Mouse (Mus musculus): ENCODE measurements at regions not wholly inside any gene's neighbourhood (a gene's known extent, or its start where the extent isn't known, plus 50 kb on each side); places are given as distances from the start of the nearest gene placed in this dataset.

DNA sequence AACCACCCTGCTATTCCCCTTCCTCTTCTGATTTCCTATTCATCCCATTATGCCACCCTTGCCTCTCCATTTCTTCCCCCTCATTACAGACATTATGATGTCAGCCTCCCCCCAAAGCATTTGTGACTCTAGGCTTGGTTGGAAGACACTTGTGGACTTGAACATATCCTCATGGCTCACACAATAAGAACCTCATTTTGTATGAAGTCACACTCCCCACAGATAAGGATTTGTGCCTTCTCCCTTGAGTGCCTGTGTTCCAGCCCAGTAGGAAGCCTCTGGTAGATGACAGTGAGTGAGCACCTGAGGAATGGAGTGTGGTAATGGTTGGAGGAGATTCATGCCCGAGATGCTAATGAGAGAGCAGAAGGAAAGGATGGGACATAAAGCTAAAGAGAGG is 313.9 kb upstream of the Trib2 start:
- no peaks in the 10 kb centered on the region for H3K36me3 ChIP-seq (ENCODE audit: control insufficient read depth, insufficient read depth, low read length)
- no peak overlapping the region for H3K9ac ChIP-seq (ENCODE audit: low read length)
- WGBS: 73% methylated on average over 1 of the region's 1 CpGs

DNA sequence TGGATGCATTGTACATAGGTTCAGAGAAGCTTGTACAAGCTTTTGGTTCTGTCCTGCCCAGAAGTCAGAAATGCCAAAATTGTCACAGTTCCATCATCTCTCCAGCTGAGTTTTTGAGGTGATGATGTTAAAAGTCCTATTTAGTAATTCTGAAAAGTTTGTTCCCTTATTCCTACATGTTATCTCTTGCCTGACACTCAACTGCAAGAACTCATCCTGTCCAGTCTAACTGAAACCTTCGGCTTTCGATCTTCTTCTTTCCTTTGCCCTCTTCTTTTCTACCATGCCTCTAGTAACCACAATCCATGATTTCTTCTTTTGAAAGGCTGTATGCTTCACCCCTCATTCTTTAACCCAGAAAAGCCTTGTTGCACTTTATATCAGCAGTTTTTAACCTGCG is 313.2 kb upstream of the Trib2 start:
- Histone ChIP-seq H3K36me3 (ENCODE audit: control insufficient read depth, insufficient read depth, low read length) (no peaks in the 10 kb centered on the region), H3K9ac (ENCODE audit: low read length) (no peak overlapping the region), H3K4me1 (replicated peaks; ENCODE audit: control insufficient read depth, insufficient read depth, low read length) (no peaks in the 10 kb centered on the region), H3K4me2 (ENCODE audit: low read length) (no peak overlapping the region), H3K9me3 (ENCODE audit: control insufficient read depth, low read length) (no peaks in the 10 kb centered on the region), H3K27me3 (replicated peaks; ENCODE audit: control insufficient read depth, insufficient read depth, low read length) (no peaks in the 10 kb centered on the region), H3K4me3 (ENCODE audit: low read depth, low read length) (no peak overlapping the region), H3K27ac (ENCODE audit: low read depth) (no peak overlapping the region)
- no peak for ATAC-seq (replicated peaks; ENCODE audit: low FRiP score, low TSS enrichment, low read depth)
- no peak for DNase-seq (ENCODE audit: low spot score)
- 92% methylated on average over 3 of the region's 3 CpGs for WGBS

More for the DNA sequence above, 313.9 kb upstream of the Trib2 start:
- Histone ChIP-seq H3K27ac (ENCODE audit: low read depth) (no peak overlapping the region), H3K9me3 (ENCODE audit: control insufficient read depth, low read length) (no peaks in the 10 kb centered on the region), H3K4me3 (ENCODE audit: low read depth, low read length) (no peak overlapping the region), H3K4me1 (replicated peaks; ENCODE audit: control insufficient read depth, insufficient read depth, low read length) (no peaks in the 10 kb centered on the region), H3K4me2 (ENCODE audit: low read length) (no peak overlapping the region), H3K27me3 (replicated peaks; ENCODE audit: control insufficient read depth, insufficient read depth, low read length) (no peaks in the 10 kb centered on the region)
- DNase-seq (ENCODE audit: low spot score): no peak
- no peak for ATAC-seq (replicated peaks; ENCODE audit: low FRiP score, low TSS enrichment, low read depth)

DNA sequence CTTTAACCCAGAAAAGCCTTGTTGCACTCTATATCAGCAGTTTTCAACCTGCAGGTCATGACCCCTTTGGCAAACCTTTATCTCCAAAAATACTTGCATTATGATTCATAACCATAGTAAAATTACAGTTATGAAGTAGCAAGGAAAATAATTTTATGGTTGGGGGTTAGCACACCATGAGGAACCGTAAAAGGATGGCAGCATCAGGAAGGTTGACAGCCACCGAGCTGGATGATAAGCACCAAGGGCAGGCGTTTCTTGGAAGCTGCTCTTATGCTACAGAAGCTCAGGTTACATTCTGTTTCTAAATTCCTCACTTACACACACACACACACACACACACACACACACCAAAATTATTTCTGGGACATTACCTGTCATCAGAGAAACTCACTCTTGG is 312.5 kb upstream of the Trib2 start:
- 79% methylated on average over 3 of the region's 3 CpGs for WGBS
- Histone ChIP-seq H3K27ac (ENCODE audit: low read depth) (no peak overlapping the region), H3K27me3 (replicated peaks; ENCODE audit: control insufficient read depth, insufficient read depth, low read length) (no peaks in the 10 kb centered on the region), H3K4me2 (ENCODE audit: low read length) (no peak overlapping the region), H3K9me3 (ENCODE audit: control insufficient read depth, low read length) (no peaks in the 10 kb centered on the region), H3K9ac (ENCODE audit: low read length) (no peak overlapping the region), H3K36me3 (ENCODE audit: control insufficient read depth, insufficient read depth, low read length) (no peaks in the 10 kb centered on the region), H3K4me1 (replicated peaks; ENCODE audit: control insufficient read depth, insufficient read depth, low read length) (no peaks in the 10 kb centered on the region), H3K4me3 (ENCODE audit: low read depth, low read length) (no peak overlapping the region)
- no peak for DNase-seq (ENCODE audit: low spot score)
- ATAC-seq (replicated peaks; ENCODE audit: low FRiP score, low TSS enrichment, low read depth): no peak

DNA sequence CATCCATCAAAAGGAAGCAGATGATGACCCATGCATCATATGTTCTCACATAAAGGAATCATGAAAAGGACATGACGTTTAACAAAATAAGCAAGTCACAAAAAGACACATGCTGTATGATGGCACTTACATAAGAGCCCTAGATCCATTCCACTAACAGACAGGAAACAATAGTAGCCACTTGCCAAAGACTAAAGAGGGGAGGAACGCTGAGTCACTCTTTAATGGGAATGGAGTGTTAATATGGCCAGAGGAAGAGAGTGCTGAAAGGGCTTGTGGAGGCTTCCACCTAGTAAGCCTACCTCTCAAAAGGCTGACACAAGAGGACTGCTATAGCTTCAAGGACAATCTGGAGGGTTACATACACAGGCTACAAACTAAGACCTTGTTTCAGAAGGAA is 308.2 kb upstream of the Trib2 start:
- no peak overlapping the region for H3K27ac ChIP-seq (ENCODE audit: low read depth)
- no peaks in the 10 kb centered on the region for H3K27me3 ChIP-seq (replicated peaks; ENCODE audit: control insufficient read depth, insufficient read depth, low read length)
- H3K9ac ChIP-seq (ENCODE audit: low read length): no peak overlapping the region
- H3K36me3 ChIP-seq (ENCODE audit: control insufficient read depth, insufficient read depth, low read length): no peaks in the 10 kb centered on the region
- ATAC-seq (replicated peaks; ENCODE audit: low FRiP score, low TSS enrichment, low read depth): no peak
- no peak overlapping the region for H3K4me3 ChIP-seq (ENCODE audit: low read depth, low read length)
- no peak for DNase-seq (ENCODE audit: low spot score)
- no peaks in the 10 kb centered on the region for H3K9me3 ChIP-seq (ENCODE audit: control insufficient read depth, low read length)
- H3K4me2 ChIP-seq (ENCODE audit: low read length): no peak overlapping the region
- WGBS: 89% methylated on average over 2 of the region's 2 CpGs
- no peaks in the 10 kb centered on the region for H3K4me1 ChIP-seq (replicated peaks; ENCODE audit: control insufficient read depth, insufficient read depth, low read length)

DNA sequence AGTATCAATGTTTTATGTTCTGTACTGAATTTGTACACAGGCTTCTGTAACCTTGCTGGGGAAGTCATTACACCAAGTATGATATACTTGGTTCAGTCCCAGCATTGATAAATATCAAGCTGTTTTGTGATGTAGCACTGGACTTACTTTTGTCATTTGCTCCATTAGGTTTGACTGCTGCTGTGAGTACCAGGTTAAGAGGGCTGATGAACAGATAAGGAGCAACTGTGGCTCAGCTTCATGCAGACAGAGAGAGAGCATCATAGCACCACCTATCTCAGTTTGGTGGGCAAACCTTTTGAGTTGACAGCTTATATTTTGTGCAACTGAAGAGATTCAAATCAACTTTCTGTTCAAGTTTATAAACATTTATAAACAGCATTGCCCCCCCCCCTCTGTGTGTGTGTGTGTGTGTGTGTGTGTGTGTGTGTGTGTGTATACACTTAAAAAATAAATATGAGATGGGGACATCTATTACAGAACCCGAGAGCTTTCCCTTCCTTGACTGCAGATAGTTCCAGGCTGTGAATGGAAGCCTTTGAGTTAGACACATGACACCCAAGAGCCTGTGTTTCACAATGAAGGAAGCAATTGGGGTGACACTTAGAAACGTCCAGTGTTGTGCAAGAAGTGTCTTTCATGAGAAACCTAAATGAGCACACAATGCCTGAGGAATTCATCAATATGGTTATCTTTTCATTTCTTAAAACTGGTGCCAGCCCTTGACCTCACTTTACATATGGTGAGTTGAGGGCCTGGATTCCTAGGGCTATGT is 305.8 kb upstream of the Trib2 start:
- no peak overlapping the region for H3K4me2 ChIP-seq (ENCODE audit: low read length)
- no peak overlapping the region for H3K4me3 ChIP-seq (ENCODE audit: low read depth, low read length)
- WGBS: 64% methylated on average over 2 of the region's 2 CpGs
- DNase-seq (ENCODE audit: low spot score): no peak
- no peak for ATAC-seq (replicated peaks; ENCODE audit: low FRiP score, low TSS enrichment, low read depth)
- H3K27ac ChIP-seq (ENCODE audit: low read depth): no peak overlapping the region
- no peak overlapping the region for H3K9ac ChIP-seq (ENCODE audit: low read length)
- no peaks in the 10 kb centered on the region for H3K27me3 ChIP-seq (replicated peaks; ENCODE audit: control insufficient read depth, insufficient read depth, low read length)
- H3K4me1 ChIP-seq (replicated peaks; ENCODE audit: control insufficient read depth, insufficient read depth, low read length): no peaks in the 10 kb centered on the region
- H3K36me3 ChIP-seq (ENCODE audit: control insufficient read depth, insufficient read depth, low read length): no peaks in the 10 kb centered on the region
- H3K9me3 ChIP-seq (ENCODE audit: control insufficient read depth, low read length): no peaks in the 10 kb centered on the region

DNA sequence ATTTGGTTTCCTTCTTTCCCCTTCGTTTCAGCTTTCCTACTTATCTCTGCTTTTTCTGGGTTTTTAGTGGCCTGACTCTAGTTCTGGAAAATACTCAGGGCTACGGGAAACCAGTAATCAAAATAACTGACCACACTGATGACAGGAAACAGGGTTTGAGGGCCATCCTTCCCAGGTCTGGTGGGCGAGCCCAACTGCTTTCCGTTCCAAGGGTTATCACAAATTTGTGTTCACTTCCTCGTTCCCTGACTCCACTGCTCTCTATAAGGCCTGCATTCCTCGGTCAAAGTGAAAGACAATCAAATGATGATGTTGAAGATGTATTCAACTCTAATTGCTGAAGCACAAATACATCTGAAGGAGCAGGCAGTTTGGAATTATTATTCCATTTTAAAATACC is 305.1 kb upstream of the Trib2 start:
- H3K27ac ChIP-seq (ENCODE audit: low read depth): no peak overlapping the region
- H3K9ac ChIP-seq (ENCODE audit: low read length): no peak overlapping the region
- H3K4me3 ChIP-seq (ENCODE audit: low read depth, low read length): no peak overlapping the region
- H3K36me3 ChIP-seq (ENCODE audit: control insufficient read depth, insufficient read depth, low read length): no peaks in the 10 kb centered on the region
- H3K27me3 ChIP-seq (replicated peaks; ENCODE audit: control insufficient read depth, insufficient read depth, low read length): no peaks in the 10 kb centered on the region
- H3K9me3 ChIP-seq (ENCODE audit: control insufficient read depth, low read length): no peaks in the 10 kb centered on the region
- no peak overlapping the region for H3K4me2 ChIP-seq (ENCODE audit: low read length)
- WGBS: 64% methylated on average over 6 of the region's 6 CpGs
- H3K4me1 ChIP-seq (replicated peaks; ENCODE audit: control insufficient read depth, insufficient read depth, low read length): no peaks in the 10 kb centered on the region
- ATAC-seq (replicated peaks; ENCODE audit: low FRiP score, low TSS enrichment, low read depth) (no peak), DNase-seq (ENCODE audit: low spot score) (no peak)

DNA sequence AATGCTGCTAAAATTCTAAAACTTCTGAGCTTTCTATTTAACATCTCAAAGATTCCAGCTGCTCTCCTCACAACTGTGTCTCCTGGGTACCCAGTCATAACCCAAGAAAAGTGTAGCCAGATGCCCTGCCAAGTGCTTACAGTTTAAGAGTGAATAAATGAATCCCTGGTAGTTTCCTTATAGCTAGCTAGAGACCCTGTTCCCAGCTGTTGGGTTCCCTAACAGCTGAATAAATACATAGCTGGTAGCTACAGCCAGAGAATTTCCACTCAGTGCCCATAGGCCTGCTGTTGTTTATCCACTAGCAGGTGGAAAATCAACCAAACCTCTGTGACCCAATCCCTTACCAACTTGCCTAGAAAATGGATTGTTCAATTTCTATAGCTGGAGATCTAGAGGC is 302.0 kb upstream of the Trib2 start:
- no peak overlapping the region for H3K4me3 ChIP-seq (ENCODE audit: low read depth, low read length)
- H3K9me3 ChIP-seq (ENCODE audit: control insufficient read depth, low read length): no peaks in the 10 kb centered on the region
- ATAC-seq (replicated peaks; ENCODE audit: low FRiP score, low TSS enrichment, low read depth): no peak
- no peak overlapping the region for H3K9ac ChIP-seq (ENCODE audit: low read length)
- DNase-seq (ENCODE audit: low spot score): no peak
- H3K36me3 ChIP-seq (ENCODE audit: control insufficient read depth, insufficient read depth, low read length): no peaks in the 10 kb centered on the region
- no peak overlapping the region for H3K4me2 ChIP-seq (ENCODE audit: low read length)
- H3K27ac ChIP-seq (ENCODE audit: low read depth): no peak overlapping the region
- no peaks in the 10 kb centered on the region for H3K27me3 ChIP-seq (replicated peaks; ENCODE audit: control insufficient read depth, insufficient read depth, low read length)
- no peaks in the 10 kb centered on the region for H3K4me1 ChIP-seq (replicated peaks; ENCODE audit: control insufficient read depth, insufficient read depth, low read length)

DNA sequence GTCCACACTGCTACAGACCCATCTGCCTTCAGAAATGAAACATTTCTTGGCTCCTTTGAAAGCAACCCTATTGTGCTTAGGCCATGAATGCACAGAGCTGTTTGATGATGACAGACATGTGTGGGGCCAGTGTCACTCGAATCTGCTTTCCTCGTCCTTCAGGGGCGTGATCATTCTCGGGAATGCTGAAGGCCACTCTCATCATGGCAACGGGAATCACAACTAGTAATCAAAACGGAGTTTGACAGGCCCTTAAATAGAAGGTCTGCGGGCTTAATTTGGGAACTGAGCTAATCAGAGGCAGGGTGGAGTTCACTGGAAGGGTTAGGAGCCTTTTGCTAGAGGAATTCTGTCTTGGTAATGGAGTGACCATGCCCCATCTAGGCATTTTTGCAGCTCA is 290.2 kb upstream of the Trib2 start:
- no peak for ATAC-seq (replicated peaks; ENCODE audit: low FRiP score, low TSS enrichment, low read depth)
- Histone ChIP-seq H3K9ac (ENCODE audit: low read length) (no peak overlapping the region), H3K9me3 (ENCODE audit: control insufficient read depth, low read length) (no peaks in the 10 kb centered on the region), H3K4me3 (ENCODE audit: low read depth, low read length) (no peak overlapping the region), H3K36me3 (ENCODE audit: control insufficient read depth, insufficient read depth, low read length) (no peaks in the 10 kb centered on the region), H3K27me3 (replicated peaks; ENCODE audit: control insufficient read depth, insufficient read depth, low read length) (no peaks in the 10 kb centered on the region), H3K4me1 (replicated peaks; ENCODE audit: control insufficient read depth, insufficient read depth, low read length) (no peaks in the 10 kb centered on the region), H3K27ac (ENCODE audit: low read depth) (no peak overlapping the region), H3K4me2 (ENCODE audit: low read length) (no peak overlapping the region)
- DNase-seq (ENCODE audit: low spot score): no peak
- WGBS: 76% methylated on average over 7 of the region's 7 CpGs

DNA sequence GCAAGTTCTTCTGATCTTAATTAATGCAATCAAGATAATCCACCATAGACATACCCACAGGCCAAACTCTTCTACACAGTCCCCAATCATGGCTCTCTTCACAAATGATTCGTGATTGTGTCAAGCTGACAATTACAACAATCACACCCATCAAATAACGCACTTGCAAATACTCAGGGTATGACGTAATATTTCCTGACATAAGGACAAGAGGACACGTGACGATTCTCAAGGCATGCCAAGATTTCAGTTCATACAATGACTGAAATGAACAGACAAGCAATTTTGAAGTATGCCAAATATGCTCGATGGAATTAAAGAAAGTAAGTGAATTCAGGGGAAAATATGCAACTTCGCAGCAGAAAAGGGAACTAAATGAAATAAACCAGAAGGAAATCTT is 282.1 kb upstream of the Trib2 start:
- H3K4me2 ChIP-seq (ENCODE audit: low read length): no peak overlapping the region
- H3K9me3 ChIP-seq (ENCODE audit: control insufficient read depth, low read length): no peaks in the 10 kb centered on the region
- no peaks in the 10 kb centered on the region for H3K4me1 ChIP-seq (replicated peaks; ENCODE audit: control insufficient read depth, insufficient read depth, low read length)
- ATAC-seq (replicated peaks; ENCODE audit: low FRiP score, low TSS enrichment, low read depth): no peak
- WGBS: 88% methylated on average over 7 of the region's 7 CpGs
- no peaks in the 10 kb centered on the region for H3K36me3 ChIP-seq (ENCODE audit: control insufficient read depth, insufficient read depth, low read length)
- H3K27me3 ChIP-seq (replicated peaks; ENCODE audit: control insufficient read depth, insufficient read depth, low read length): no peaks in the 10 kb centered on the region
- H3K27ac ChIP-seq (ENCODE audit: low read depth): no peak overlapping the region
- no peak overlapping the region for H3K4me3 ChIP-seq (ENCODE audit: low read depth, low read length)
- H3K9ac ChIP-seq (ENCODE audit: low read length): no peak overlapping the region
- DNase-seq (ENCODE audit: low spot score): no peak

Measured in intestine, embryonic 14.5 days (tissue).